Mouse (Mus musculus): Measurements from ENCODE around the gene Mfsd11. TPM values are rescaled to one million over a fixed set of nuclear protein-coding genes. Genes with fewer than 3 reads are reported as not detected.
A peak's percentile ranks its signal among the peaks of the same experiment; 100 is the strongest.
"Not testable (repeated sequence)": the region's sequence is repeated elsewhere in the genome, so short reads cannot be mapped to it uniquely, and the experiment has no call there.

Gene Mfsd11
- polyA plus RNA-seq, 1 experiment from 2014 or later = 31.9 TPM

- Histone ChIP-seq H3K4me1 (ENCODE audit: control insufficient read depth in 2 of 2, insufficient read depth in 2 of 2, low read length in 2 of 2) (peaks cover 0 to 5% of the 10 kb centered on the region in 2 experiments; a peak in 2 of 4 replicates), H3K36me3 (ENCODE audit: control insufficient read depth, insufficient read depth, low read length) (no peaks in the 10 kb centered on the region), H3K9ac (ENCODE audit: low read length) (no peak overlapping the region), H3K9me3 (ENCODE audit: control insufficient read depth, low read length) (0 out of 2 replicates have a peak, but pooled peaks cover 3% of the 10 kb centered on the region), H3K27me3 (ENCODE audit: control insufficient read depth, insufficient read depth, low read length) (peaks cover 9% of the 10 kb centered on the region; the same call in 1 of the 2 replicates), H3K4me2 (ENCODE audit: low read length) (no peak overlapping the region), H3K4me3 (ENCODE audit: control insufficient read depth in 1 of 2, insufficient read depth in 1 of 2, low read depth in 1 of 2, low read length in 2 of 2) (no peak overlapping the region), H3K27ac (replicated peaks in 1 of 2; ENCODE audit: control insufficient read depth in 1 of 2, insufficient read depth in 1 of 2, low read depth in 2 of 2, low read length in 2 of 2) (no peak overlapping the region)
- 64% methylated on average over 5 of the region's 5 CpGs for WGBS
- ATAC-seq (ENCODE audit: insufficient number of reproducible peaks, insufficient read depth, low FRiP score, low read depth) = no peak
Measured at GRCm38 (mm10) chr11:116887136-116887535, 34.9 kb downstream of the Mfsd11 start.

- Histone ChIP-seq H3K9me3 (ENCODE audit: control insufficient read depth, low read length) (0 out of 2 replicates have a peak, but pooled peaks cover 3% of the 10 kb centered on the region), H3K4me1 (ENCODE audit: control insufficient read depth in 2 of 2, insufficient read depth in 2 of 2, low read length in 2 of 2) (no peaks in the 10 kb centered on the region; a peak in 1 of 4 replicates), H3K9ac (ENCODE audit: low read length) (no peak overlapping the region), H3K36me3 (ENCODE audit: control insufficient read depth, insufficient read depth, low read length) (no peaks in the 10 kb centered on the region), H3K27ac (replicated peaks in 1 of 2; ENCODE audit: control insufficient read depth in 1 of 2, insufficient read depth in 1 of 2, low read depth in 2 of 2, low read length in 2 of 2) (no peak overlapping the region), H3K4me3 (ENCODE audit: control insufficient read depth in 1 of 2, insufficient read depth in 1 of 2, low read depth in 1 of 2, low read length in 2 of 2) (no peak overlapping the region), H3K27me3 (ENCODE audit: control insufficient read depth, insufficient read depth, low read length) (no peaks in the 10 kb centered on the region), H3K4me2 (ENCODE audit: low read length) (no peak overlapping the region)
- WGBS = 72% methylated on average over 19 of the region's 19 CpGs
- no peak for ATAC-seq (ENCODE audit: insufficient number of reproducible peaks, insufficient read depth, low FRiP score, low read depth)
Measured at GRCm38 (mm10) chr11:116893532-116894442, 41.5 kb downstream of the Mfsd11 start.

- Histone ChIP-seq H3K27ac (replicated peaks in 1 of 2; ENCODE audit: control insufficient read depth in 1 of 2, insufficient read depth in 1 of 2, low read depth in 2 of 2, low read length in 2 of 2) (no peak overlapping the region), H3K9me3 (ENCODE audit: control insufficient read depth, low read length) (0 out of 2 replicates have a peak, but pooled peaks cover 3% of the 10 kb centered on the region), H3K4me1 (ENCODE audit: control insufficient read depth in 2 of 2, insufficient read depth in 2 of 2, low read length in 2 of 2) (no peaks in the 10 kb centered on the region; a peak in 1 of 4 replicates), H3K4me3 (ENCODE audit: control insufficient read depth in 1 of 2, insufficient read depth in 1 of 2, low read depth in 1 of 2, low read length in 2 of 2) (no peak overlapping the region), H3K36me3 (ENCODE audit: control insufficient read depth, insufficient read depth, low read length) (no peaks in the 10 kb centered on the region), H3K4me2 (ENCODE audit: low read length) (no peak overlapping the region), H3K9ac (ENCODE audit: low read length) (no peak overlapping the region), H3K27me3 (ENCODE audit: control insufficient read depth, insufficient read depth, low read length) (no peaks in the 10 kb centered on the region)
- 71% methylated on average over 3 of the region's 3 CpGs for WGBS
- no peak for ATAC-seq (ENCODE audit: insufficient number of reproducible peaks, insufficient read depth, low FRiP score, low read depth)
Measured at GRCm38 (mm10) chr11:116895402-116895801, 43.2 kb downstream of the Mfsd11 start.

GRCm38 (mm10) chr11:116899247-116899646 is 47.0 kb downstream of the Mfsd11 start:
- ATAC-seq (ENCODE audit: insufficient number of reproducible peaks, insufficient read depth, low FRiP score, low read depth) = no peak

GRCm38 (mm10) chr11:116902588-116902987 is 50.3 kb downstream of the Mfsd11 start:
- H3K9me3 ChIP-seq (ENCODE audit: control insufficient read depth, low read length) = not testable (repeated sequence)
- WGBS = 85% methylated on average over 10 of the region's 10 CpGs

More at GRCm38 (mm10) chr11:116899247-116899646, 47.0 kb downstream of the Mfsd11 start:
- Histone ChIP-seq H3K9ac (ENCODE audit: low read length) (no peak overlapping the region), H3K4me1 (ENCODE audit: control insufficient read depth in 2 of 2, insufficient read depth in 2 of 2, low read length in 2 of 2) (no peaks in the 10 kb centered on the region; a peak in 1 of 4 replicates), H3K4me3 (ENCODE audit: control insufficient read depth in 1 of 2, insufficient read depth in 1 of 2, low read depth in 1 of 2, low read length in 2 of 2) (no peak overlapping the region), H3K27ac (replicated peaks in 1 of 2; ENCODE audit: control insufficient read depth in 1 of 2, insufficient read depth in 1 of 2, low read depth in 2 of 2, low read length in 2 of 2) (no peak overlapping the region), H3K9me3 (ENCODE audit: control insufficient read depth, low read length) (no peaks in the 10 kb centered on the region), H3K4me2 (ENCODE audit: low read length) (no peak overlapping the region), H3K36me3 (ENCODE audit: control insufficient read depth, insufficient read depth, low read length) (no peaks in the 10 kb centered on the region), H3K27me3 (ENCODE audit: control insufficient read depth, insufficient read depth, low read length) (peaks cover 1% of the 10 kb centered on the region)
- WGBS = 93% methylated on average over 12 of the region's 12 CpGs

GRCm38 (mm10) chr11:116905741-116906456 is 53.7 kb downstream of the Mfsd11 start:
- Histone ChIP-seq H3K27me3 (ENCODE audit: control insufficient read depth, insufficient read depth, low read length) (peaks cover 18% of the 10 kb centered on the region), H3K9me3 (ENCODE audit: control insufficient read depth, low read length) (no peaks in the 10 kb centered on the region), H3K4me1 (ENCODE audit: control insufficient read depth in 2 of 2, insufficient read depth in 2 of 2, low read length in 2 of 2) (0 out of 4 replicates have a peak, but pooled peaks cover 0 to 8% of the 10 kb centered on the region in 2 experiments), H3K4me2 (ENCODE audit: low read length) (peak overlapping the region; percentile 60), H3K27ac (replicated peaks in 1 of 2; ENCODE audit: control insufficient read depth in 1 of 2, insufficient read depth in 1 of 2, low read depth in 2 of 2, low read length in 2 of 2) (no peak overlapping the region), H3K4me3 (ENCODE audit: control insufficient read depth in 1 of 2, insufficient read depth in 1 of 2, low read depth in 1 of 2, low read length in 2 of 2) (peak overlapping the region; percentile 28 to 32), H3K9ac (ENCODE audit: low read length) (0 out of 2 replicates have a peak overlapping the region, but pooled peaks have one; percentile 13), H3K36me3 (ENCODE audit: control insufficient read depth, insufficient read depth, low read length) (no peaks in the 10 kb centered on the region)
- no peak for ATAC-seq (ENCODE audit: insufficient number of reproducible peaks, insufficient read depth, low FRiP score, low read depth)
- 5% methylated on average over 23 of the region's 23 CpGs for WGBS

More at GRCm38 (mm10) chr11:116902588-116902987, 50.3 kb downstream of the Mfsd11 start:
- H3K4me2 ChIP-seq (ENCODE audit: low read length); H3K4me3 ChIP-seq (ENCODE audit: control insufficient read depth in 1 of 2, insufficient read depth in 1 of 2, low read depth in 1 of 2, low read length in 2 of 2); ATAC-seq (ENCODE audit: insufficient number of reproducible peaks, insufficient read depth, low FRiP score, low read depth); H3K4me1 ChIP-seq (ENCODE audit: control insufficient read depth in 2 of 2, insufficient read depth in 2 of 2, low read length in 2 of 2); H3K27ac ChIP-seq (replicated peaks in 1 of 2; ENCODE audit: control insufficient read depth in 1 of 2, insufficient read depth in 1 of 2, low read depth in 2 of 2, low read length in 2 of 2); H3K9ac ChIP-seq (ENCODE audit: low read length); H3K36me3 ChIP-seq (ENCODE audit: control insufficient read depth, insufficient read depth, low read length): not testable (repeated sequence)
- peaks cover 18% of the 10 kb centered on the region for H3K27me3 ChIP-seq (ENCODE audit: control insufficient read depth, insufficient read depth, low read length)

- Histone ChIP-seq H3K9me3 (ENCODE audit: control insufficient read depth, low read length) (no peaks in the 10 kb centered on the region), H3K4me2 (ENCODE audit: low read length) (no peak overlapping the region), H3K27ac (replicated peaks in 1 of 2; ENCODE audit: control insufficient read depth in 1 of 2, insufficient read depth in 1 of 2, low read depth in 2 of 2, low read length in 2 of 2) (no peak overlapping the region), H3K4me3 (ENCODE audit: control insufficient read depth in 1 of 2, insufficient read depth in 1 of 2, low read depth in 1 of 2, low read length in 2 of 2) (no peak overlapping the region), H3K27me3 (ENCODE audit: control insufficient read depth, insufficient read depth, low read length) (peaks cover 30% of the 10 kb centered on the region), H3K4me1 (ENCODE audit: control insufficient read depth in 2 of 2, insufficient read depth in 2 of 2, low read length in 2 of 2) (no peaks in the 10 kb centered on the region; a peak in 1 of 4 replicates), H3K9ac (ENCODE audit: low read length) (no peak overlapping the region), H3K36me3 (ENCODE audit: control insufficient read depth, insufficient read depth, low read length) (no peaks in the 10 kb centered on the region)
- ATAC-seq (ENCODE audit: insufficient number of reproducible peaks, insufficient read depth, low FRiP score, low read depth) = no peak
- WGBS = 74% methylated on average over 16 of the region's 16 CpGs
Measured at GRCm38 (mm10) chr11:116913573-116913972, 61.3 kb downstream of the Mfsd11 start.
